Mouse (Mus musculus) right cerebral cortex, adult 18-20 months (tissue): Measurements from ENCODE around the gene Brap.

ENCODE experiments used
- DNase-seq: peaks from one replicate; pipeline ENCODE4 v3.0.0; 2022; ENCODE audit warnings: mixed read lengths

Gene Brap

GRCm38 (mm10) chr5:121718462-121718861 lies 58.1 kb downstream of the Brap start:
- no peak for DNase-seq

GRCm38 (mm10) chr5:121720888-121721585 lies 60.7 kb downstream of the Brap start:
- DNase-seq: no peak

- DNase-seq: no peak
These were observed 61.5 kb downstream of the Brap start for GRCm38 (mm10) chr5:121721841-121722240.

- no peak for DNase-seq
These were observed 64.3 kb downstream of the Brap start for GRCm38 (mm10) chr5:121724678-121725077.

- DNase-seq: no peak
These were observed 69.7 kb downstream of the Brap start for GRCm38 (mm10) chr5:121730057-121730456.

- DNase-seq: no peak
These were observed 76.3 kb downstream of the Brap start for GRCm38 (mm10) chr5:121736641-121737040.
